Mouse (Mus musculus) NIH3T3 (cell line): ENCODE data around the gene Prl3d1.
A peak's percentile ranks its signal among the peaks of the same experiment; 100 is the strongest.
"Not testable (repeated sequence)": the region's sequence is repeated elsewhere in the genome, so short reads cannot be mapped to it uniquely, and the experiment has no call there.

Experiments
- DNase-seq: peaks from one replicate; pipeline ENCODE4 v3.0.0-alpha.2; 2012; ENCODE audit warnings: low read depth

Prl3d1 gene

DNA sequence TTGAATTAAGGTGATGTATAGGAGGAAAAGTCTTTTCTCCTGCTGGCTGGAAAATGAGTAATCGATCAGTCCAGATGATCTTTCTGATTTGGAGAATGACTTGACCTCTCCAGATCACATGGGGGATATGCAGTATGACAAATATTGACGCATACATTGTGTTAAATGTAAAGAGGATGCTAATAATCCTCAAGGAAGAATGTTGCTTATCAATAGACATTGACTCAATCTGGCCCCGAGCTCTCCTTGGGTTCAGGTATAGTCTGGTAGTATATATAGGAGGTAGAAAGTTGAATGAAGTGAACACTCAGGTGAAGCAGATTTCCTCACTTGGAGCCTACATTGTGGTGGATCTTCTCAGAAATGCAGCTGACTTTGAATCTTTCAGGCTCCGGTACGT is at the start of gene Prl3d1:
Gene Prl3d1 (plus strand): TSS at position 301 of the 400 bp plus-strand sequence.
- DNase-seq, result not testable (repeated sequence)

DNA sequence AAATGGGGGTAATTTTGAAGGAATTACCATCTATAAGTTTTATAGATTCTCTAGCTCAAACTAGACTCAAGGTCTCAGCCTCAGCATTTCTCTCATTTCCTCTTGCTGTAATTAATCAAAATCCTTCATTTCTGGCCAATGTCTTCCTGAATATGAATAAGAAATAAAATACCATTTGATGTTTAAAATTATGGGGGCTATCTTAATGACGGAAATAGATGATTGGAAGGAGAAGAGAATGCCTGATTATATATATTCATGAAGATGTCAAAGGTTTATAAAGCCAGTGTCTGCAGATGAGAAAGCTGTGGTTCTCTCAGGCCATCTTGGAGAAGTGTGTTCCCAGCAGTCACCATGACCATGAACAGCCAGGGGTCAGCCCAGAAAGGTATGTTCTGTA is 36.7 kb upstream of the Prl3d1 start, which contains the start of gene Prl:
Gene Prl (plus strand): TSS at position 301 of the 400 bp plus-strand sequence.
- no peak for DNase-seq

DNA sequence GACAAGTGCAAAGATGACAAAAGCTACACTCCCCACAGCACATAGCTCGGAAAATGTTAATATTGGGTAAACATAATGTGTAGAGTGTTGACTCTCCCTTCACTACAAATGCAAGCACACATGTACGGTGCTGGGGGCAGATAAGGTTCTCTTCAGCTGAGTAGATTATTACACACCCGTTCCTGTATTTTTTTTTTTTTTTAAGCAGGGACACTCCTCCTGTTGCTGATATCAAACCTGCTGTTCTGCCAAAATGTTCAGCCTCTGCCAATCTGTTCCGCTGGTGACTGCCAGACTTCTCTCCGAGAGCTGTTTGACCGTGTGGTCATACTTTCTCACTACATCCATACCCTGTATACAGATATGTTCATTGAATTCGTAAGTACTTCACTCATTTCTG is 34.8 kb upstream of the Prl3d1 start:
- no peak for DNase-seq

DNA sequence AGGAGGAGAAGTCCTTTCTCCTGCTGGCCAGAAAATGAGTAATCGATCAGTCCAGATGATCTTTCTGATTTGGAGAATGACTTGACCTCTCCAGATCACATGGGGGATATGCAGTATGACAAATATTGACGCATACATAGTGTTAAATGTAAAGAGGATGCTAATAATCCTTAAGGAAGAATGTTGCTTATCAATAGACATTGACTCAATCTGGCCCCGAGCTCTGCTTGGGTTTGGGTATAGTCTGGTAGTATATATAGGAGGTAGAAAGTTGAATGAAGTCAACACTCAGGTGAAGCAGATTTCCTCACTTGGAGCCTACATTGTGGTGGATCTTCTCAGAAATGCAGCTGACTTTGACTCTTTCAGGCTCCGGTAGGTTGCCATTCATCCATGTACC is 27.4 kb downstream of the Prl3d1 start, which contains the start of gene Prl3d2:
Gene Prl3d2 (plus strand): TSS at position 301 of the 400 bp plus-strand sequence.
- DNase-seq, result not testable (repeated sequence)

DNA sequence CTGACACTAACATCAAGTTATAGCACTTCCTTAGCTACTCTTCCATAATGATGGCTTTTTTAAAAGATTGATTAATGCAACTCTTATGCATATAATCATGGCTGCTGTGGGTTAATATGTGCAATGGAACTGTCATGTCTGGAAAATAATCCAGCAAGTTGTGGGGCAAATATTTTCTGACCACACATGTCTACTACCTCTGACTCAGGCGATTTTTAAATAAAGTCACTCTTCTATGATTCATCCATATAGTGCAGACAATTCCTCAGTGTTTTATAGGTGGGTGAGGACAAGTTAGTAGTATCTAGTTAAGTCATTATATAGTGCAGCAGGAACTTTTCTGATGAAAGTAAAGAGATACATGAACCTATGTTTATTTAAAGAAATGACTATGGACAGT is 54.3 kb downstream of the Prl3d1 start:
- peak; percentile 37 for DNase-seq
